Mouse (Mus musculus): ENCODE measurements around the gene Pgpep1.

DNA sequence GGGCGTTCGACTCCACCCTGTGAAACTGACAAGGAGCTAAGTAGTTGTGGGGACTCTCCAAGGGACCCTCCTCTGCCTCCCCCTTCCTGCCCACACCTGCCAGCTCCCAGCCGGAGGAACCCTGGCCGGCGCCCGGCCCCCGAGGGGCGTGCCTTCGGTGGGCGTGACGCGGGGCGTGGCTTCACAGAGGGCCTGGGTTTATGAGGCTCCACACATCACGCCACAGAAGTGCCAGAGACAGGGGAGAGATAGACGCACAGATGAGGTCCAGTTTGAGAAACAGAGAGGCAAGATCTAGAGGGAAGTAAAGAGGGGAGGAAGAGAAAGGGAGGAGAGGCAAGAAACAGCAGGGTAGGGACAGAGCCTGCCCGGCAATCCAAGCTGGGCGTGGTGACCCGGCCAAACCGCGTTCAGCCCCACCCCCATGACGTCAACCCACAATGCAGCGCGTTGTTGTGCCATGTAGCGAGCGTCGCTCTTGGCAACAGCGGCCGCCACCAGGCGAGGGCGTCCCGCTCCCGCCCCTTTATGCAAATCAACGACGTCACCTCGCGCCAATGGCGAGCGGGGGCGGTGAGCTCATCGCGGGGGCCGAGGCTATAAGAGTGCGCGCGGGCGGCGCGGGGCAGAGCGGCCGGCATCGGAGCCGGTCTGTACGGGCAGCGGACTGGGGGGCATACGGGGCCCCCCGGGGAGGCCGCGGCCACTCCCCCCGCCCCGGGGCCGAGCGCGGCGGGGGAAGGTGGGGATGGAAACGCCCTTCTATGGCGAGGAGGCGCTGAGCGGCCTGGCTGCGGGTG, 38.3 kb upstream of the Pgpep1 start, which contains the start of gene Jund:
- TF ChIP-seq POLR2A (IDR thresholded peaks at IDR 0.05; ENCODE audit: low read depth, low read length) (peak; percentile 100), CTCF (IDR thresholded peaks at IDR 0.05; ENCODE audit: extremely low read depth, insufficient read length, insufficient replicate concordance, low read depth, low read length) (no peak)
